In the genomic region with DNA sequence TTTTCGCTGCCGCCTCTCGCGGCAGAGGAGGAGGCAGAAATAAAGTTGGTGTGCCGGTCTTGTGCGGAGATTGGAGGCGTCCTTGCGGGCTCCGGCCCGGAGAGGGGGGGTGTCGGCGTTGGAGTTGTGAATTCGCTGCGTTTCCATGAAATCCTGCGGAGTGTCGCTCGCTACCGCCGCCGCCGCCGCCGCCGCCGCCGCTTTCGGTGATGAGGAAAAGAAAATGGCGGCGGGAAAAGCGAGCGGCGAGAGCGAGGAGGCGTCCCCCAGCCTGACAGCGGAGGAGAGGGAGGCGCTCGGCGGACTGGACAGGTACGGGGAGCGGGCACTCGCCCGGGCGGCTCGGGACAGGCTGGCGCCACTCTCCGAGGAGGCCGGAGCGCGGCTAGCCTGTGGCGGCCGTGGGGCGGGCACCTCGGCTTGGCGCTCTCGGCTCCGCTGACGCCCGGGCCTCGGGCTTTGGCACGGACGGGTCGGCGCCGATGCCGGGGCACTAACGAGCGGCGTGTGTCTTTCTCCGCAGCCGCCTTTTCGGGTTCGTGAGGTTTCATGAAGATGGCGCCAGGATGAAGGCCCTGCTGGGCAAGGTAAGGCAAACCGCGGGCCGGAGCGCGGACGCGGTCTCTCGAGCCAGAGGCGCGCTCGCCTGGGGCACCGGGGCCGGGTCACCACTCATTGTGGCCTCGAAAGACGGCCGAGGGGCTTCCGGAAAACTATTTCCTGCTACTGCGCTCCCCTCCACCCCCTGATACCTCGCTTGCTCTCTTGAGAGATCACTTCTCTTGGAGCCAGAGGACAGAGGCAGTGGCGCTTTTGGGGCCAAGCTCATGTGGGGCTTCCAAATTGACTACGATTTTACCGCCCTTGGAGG, we compare ENCODE assay signal across 8 mouse cellular contexts. TPM values are rescaled to one million over a fixed set of nuclear protein-coding genes. Genes with fewer than 3 reads are reported as not detected.
DNase-seq lines count a peak whose midpoint lies in the region; ATAC-seq and TF ChIP-seq lines count a peak whose summit lies in the region.

No protein-coding gene starts in this region.

- peak; percentile 38 for ATAC-seq in embryonic facial prominence, embryonic 13.5 days (ENCODE audit: insufficient number of reproducible peaks, insufficient read depth, low FRiP score, low TSS enrichment, low read depth)
- ATAC-seq in liver, embryonic 12.5 days: peak; percentile 19; the same call in 1 of the 2 replicates
- peak; percentile 8; the same call in 1 of the 2 replicates for ATAC-seq in stomach, embryonic 14.5 days (ENCODE audit: insufficient number of reproducible peaks, insufficient read depth, low FRiP score, low read depth)

- peak overlapping the region; percentile 73 for H3K4me3 ChIP-seq in embryonic facial prominence, embryonic 13.5 days
- peak overlapping the region; percentile 95 for H3K4me3 ChIP-seq in heart, adult 2 months
- H3K4me3 ChIP-seq in liver, embryonic 12.5 days: peak overlapping the region; percentile 88
- peak overlapping the region; percentile 76 for H3K4me3 ChIP-seq in stomach, embryonic 14.5 days (ENCODE audit: low read depth, low read length)

- under 1% methylated on average over 71 of the region's 95 CpGs for WGBS in embryonic facial prominence, embryonic 13.5 days
- WGBS in heart, adult 2 months: under 1% methylated on average over 92 of the region's 95 CpGs
- WGBS in liver, embryonic 12.5 days (ENCODE audit: insufficient replicate concordance): 2% methylated on average over 69 of the region's 95 CpGs
- WGBS in stomach, embryonic 14.5 days: under 1% methylated on average over 74 of the region's 95 CpGs

- H3K79me2 ChIP-seq in heart, adult 2 months (replicated peaks; ENCODE audit: control insufficient read depth, insufficient read depth, low read length): no peaks in the 10 kb centered on the region

- peak overlapping the region; percentile 96 for H3K9ac ChIP-seq in embryonic facial prominence, embryonic 13.5 days
- peak overlapping the region; percentile 97 for H3K9ac ChIP-seq in heart, adult 2 months (ENCODE audit: low read depth, low read length)
- H3K9ac ChIP-seq in liver, embryonic 12.5 days: peak overlapping the region; percentile 96
- H3K9ac ChIP-seq in stomach, embryonic 14.5 days (replicated peaks; ENCODE audit: low read depth, low read length): peak overlapping the region; percentile 85

- H3K4me2 ChIP-seq in embryonic facial prominence, embryonic 13.5 days: peak overlapping the region; percentile 59
- peak overlapping the region; percentile 56 for H3K4me2 ChIP-seq in liver, embryonic 12.5 days
- H3K4me2 ChIP-seq in stomach, embryonic 14.5 days (replicated peaks; ENCODE audit: low read depth, low read length): peak overlapping the region; percentile 49

- no peak for TF ChIP-seq CTCF in heart, adult 2 months (IDR thresholded peaks at IDR 0.05)

- H3K27me3 ChIP-seq in embryonic facial prominence, embryonic 13.5 days: no peaks in the 10 kb centered on the region
- no peaks in the 10 kb centered on the region for H3K27me3 ChIP-seq in heart, adult 2 months (ENCODE audit: control insufficient read depth, insufficient read depth, low read length)
- no peaks in the 10 kb centered on the region for H3K27me3 ChIP-seq in liver, embryonic 12.5 days (replicated peaks)
- H3K27me3 ChIP-seq in stomach, embryonic 14.5 days (ENCODE audit: control insufficient read depth, insufficient read depth, low read length): no peaks in the 10 kb centered on the region

- H3K4me1 ChIP-seq in embryonic facial prominence, embryonic 13.5 days: no peaks in the 10 kb centered on the region
- no peaks in the 10 kb centered on the region for H3K4me1 ChIP-seq in heart, adult 2 months (ENCODE audit: control insufficient read depth, insufficient read depth, low read length)
- H3K4me1 ChIP-seq in liver, embryonic 12.5 days: peaks cover 13% of the 10 kb centered on the region; the same call in 1 of the 2 replicates
- no peaks in the 10 kb centered on the region for H3K4me1 ChIP-seq in stomach, embryonic 14.5 days (ENCODE audit: control insufficient read depth, insufficient read depth, low read length)

- H3K9me3 ChIP-seq in embryonic facial prominence, embryonic 13.5 days: no peaks in the 10 kb centered on the region
- H3K9me3 ChIP-seq in liver, embryonic 12.5 days (replicated peaks): no peaks in the 10 kb centered on the region
- no peaks in the 10 kb centered on the region for H3K9me3 ChIP-seq in stomach, embryonic 14.5 days (ENCODE audit: control insufficient read depth, low read depth, low read length)

- TF ChIP-seq POLR2A in heart, adult 2 months (IDR thresholded peaks at IDR 0.05; ENCODE audit: insufficient read depth, low read depth, low read length): no peak

- H3K27ac ChIP-seq in embryonic facial prominence, embryonic 13.5 days: peak overlapping the region; percentile 98
- peak overlapping the region; percentile 96 for H3K27ac ChIP-seq in heart, adult 2 months
- peak overlapping the region; percentile 95 for H3K27ac ChIP-seq in liver, embryonic 12.5 days
- H3K27ac ChIP-seq in stomach, embryonic 14.5 days (ENCODE audit: low read length): peak overlapping the region; percentile 98

- intact Hi-C loops in heart, adult 2 months (cut with DNase I): loop anchor here (5.0 to 10.0 kb wide), 4 partner anchors 74 to 638 kb away; no protein-coding TSS in a partner anchor

- H3K36me3 ChIP-seq in embryonic facial prominence, embryonic 13.5 days: no peaks in the 10 kb centered on the region
- H3K36me3 ChIP-seq in heart, adult 2 months (ENCODE audit: control insufficient read depth, insufficient read depth, low read length): no peaks in the 10 kb centered on the region
- H3K36me3 ChIP-seq in liver, embryonic 12.5 days: no peaks in the 10 kb centered on the region
- no peaks in the 10 kb centered on the region for H3K36me3 ChIP-seq in stomach, embryonic 14.5 days (ENCODE audit: control insufficient read depth, insufficient read depth, low read length)

- peak; percentile 64 for DNase-seq in 3134 (ENCODE audit: extremely low read depth, insufficient read length, low spot score)
- peak; percentile 57 for DNase-seq in adrenal gland, postnatal 10 days
- peak; percentile 64 to 81 for DNase-seq in heart, adult 2 months
- peak; percentile 50 for DNase-seq in kidney, adult 9 months
- peak; percentile 69 for DNase-seq in neural tube, embryonic 10.5 days (ENCODE audit: extremely low spot score, low spot score)

- no peak for TF ChIP-seq EP300 in heart, adult 2 months (IDR thresholded peaks at IDR 0.05; ENCODE audit: insufficient read depth, low read depth, low read length)

RNA-seq across cellular contexts. Expression of a gene that starts 0.7 kb away (rescaled TPM):
- total RNA-seq in adrenal gland, postnatal 10 days (2021): 10 to 100 TPM; 36.6 to 73.5 TPM
- polyA plus RNA-seq in embryonic facial prominence, embryonic 13.5 days (2015; fragmentation: Nextera tagmentation; extraction: Ambion mirVana): 24.2 and 26.5 TPM in 2 replicates
- total RNA-seq in heart, adult 2 months (2021): 10 to 100 TPM; 22.5 to 33.5 TPM
- 7.0 and 25.6 TPM in 2 replicates for polyA plus RNA-seq in heart, adult 2 months (2012; rRNA removed)
- polyA plus RNA-seq in liver, embryonic 12.5 days (2016; fragmentation: Nextera tagmentation; extraction: Ambion mirVana): 20.5 TPM in 2 replicates
- polyA plus RNA-seq in stomach, embryonic 14.5 days (2014; fragmentation: Nextera tagmentation; extraction: Ambion mirVana): 26.0 and 33.4 TPM in 2 replicates

RNA-seq across cellular contexts. Expression of a gene that starts 17.4 kb away (rescaled TPM):
- not detected for total RNA-seq in adrenal gland, postnatal 10 days (2021)
- not detected in 2 replicates for polyA plus RNA-seq in embryonic facial prominence, embryonic 13.5 days (2015; fragmentation: Nextera tagmentation; extraction: Ambion mirVana)
- total RNA-seq in heart, adult 2 months (2021): not detected
- polyA plus RNA-seq in heart, adult 2 months (2012; rRNA removed): not detected in 2 replicates
- not detected in 2 replicates for polyA plus RNA-seq in liver, embryonic 12.5 days (2016; fragmentation: Nextera tagmentation; extraction: Ambion mirVana)
- not detected in 2 replicates for polyA plus RNA-seq in stomach, embryonic 14.5 days (2014; fragmentation: Nextera tagmentation; extraction: Ambion mirVana)

Comparison
In these comparisons a context has a peak if more than half of its experiments do, and no peak if none do; other contexts are left out.
1. Peak in every context shown above with its lines: DNase-seq, ATAC-seq, H3K4me3 ChIP-seq and H3K27ac ChIP-seq.